Mouse (Mus musculus): ENCODE measurements at regions not wholly inside any gene's neighbourhood (a gene's known extent, or its start where the extent isn't known, plus 50 kb on each side); places are given as distances from the start of the nearest gene placed in this dataset.

GRCm38 (mm10) chr10:126298211-126298610 is 332.2 kb downstream of the Lrig3 start:
- no peaks in the 10 kb centered on the region for H3K27me3 ChIP-seq (ENCODE audit: control insufficient read depth in 1 of 2, insufficient read depth in 2 of 2, low read length in 2 of 2)
- no peaks in the 10 kb centered on the region for H3K9me3 ChIP-seq (replicated peaks; ENCODE audit: insufficient read depth, low read length)
- no peak for DNase-seq (ENCODE audit: low read depth, low spot score)
- H3K4me3 ChIP-seq (ENCODE audit: control insufficient read depth in 1 of 2, insufficient read depth in 1 of 2, low read depth in 2 of 2, low read length in 2 of 2) = no peak overlapping the region
- H3K4me1 ChIP-seq (ENCODE audit: control insufficient read depth in 1 of 2, insufficient read depth in 2 of 2, low read length in 2 of 2) = no peaks in the 10 kb centered on the region
- H3K79me2 ChIP-seq (ENCODE audit: control insufficient read depth, insufficient read depth, low read length, poor library complexity) = no peaks in the 10 kb centered on the region
- H3K36me3 ChIP-seq (ENCODE audit: control insufficient read depth in 1 of 2, insufficient read depth in 2 of 2, low read length in 2 of 2) = no peaks in the 10 kb centered on the region
- H3K9ac ChIP-seq (ENCODE audit: control insufficient read depth, low read depth, low read length, poor library complexity, severe bottlenecking) = no peak overlapping the region
- H3K27ac ChIP-seq (ENCODE audit: control insufficient read depth, low read depth, low read length) = no peak overlapping the region
- no peak for TF ChIP-seq MXI1 (IDR thresholded peaks at IDR 0.05; ENCODE audit: low read depth, low read length)
- no peak for TF ChIP-seq TCF12 (IDR thresholded peaks at IDR 0.05; ENCODE audit: low read depth, low read length)
- TF ChIP-seq NELFE (IDR thresholded peaks at IDR 0.05; ENCODE audit: low read depth, low read length) = no peak
- no peak for TF ChIP-seq E2F4 (IDR thresholded peaks at IDR 0.05; ENCODE audit: borderline replicate concordance, low read depth, low read length)
- TF ChIP-seq SMC3 (IDR thresholded peaks at IDR 0.05; ENCODE audit: low read depth, low read length) = no peak
- TF ChIP-seq POLR2AphosphoS5 (IDR thresholded peaks at IDR 0.05; ENCODE audit: borderline replicate concordance, low read depth, low read length) = no peak
- TF ChIP-seq RCOR1 (IDR thresholded peaks at IDR 0.05; ENCODE audit: low read depth, low read length) = no peak
- TF ChIP-seq MYC (IDR thresholded peaks at IDR 0.05; ENCODE audit: low read depth, low read length) = no peak
- TF ChIP-seq CTCF (IDR thresholded peaks at IDR 0.05 in 2 of 3, conservative IDR thresholded peaks at IDR 0.05 in 1 of 3; ENCODE audit: control insufficient read depth in 1 of 3, insufficient read depth in 1 of 3, low read depth in 2 of 3, low read length in 3 of 3, poor library complexity in 1 of 3, severe bottlenecking in 1 of 3) = no peak
- no peak for TF ChIP-seq GABPA (IDR thresholded peaks at IDR 0.05; ENCODE audit: low read depth, low read length)
- TF ChIP-seq USF2 (IDR thresholded peaks at IDR 0.05; ENCODE audit: borderline replicate concordance in 1 of 2, insufficient read depth in 1 of 2, low read depth in 1 of 2, low read length in 2 of 2) = no peak
- no peak for TF ChIP-seq RAD21 (IDR thresholded peaks at IDR 0.05; ENCODE audit: low read depth, low read length)
- TF ChIP-seq TAL1 (IDR thresholded peaks at IDR 0.05; ENCODE audit: low read length) = no peak
- TF ChIP-seq CHD1 (IDR thresholded peaks at IDR 0.05; ENCODE audit: low read depth, low read length) = no peak
- TF ChIP-seq ZC3H11A (IDR thresholded peaks at IDR 0.05; ENCODE audit: low read depth, low read length) = no peak
- TF ChIP-seq POLR2A (IDR thresholded peaks at IDR 0.05; ENCODE audit: control insufficient read depth in 1 of 2, insufficient read depth in 1 of 2, low read depth in 1 of 2, low read length in 2 of 2, poor library complexity in 1 of 2) = no peak

- Histone ChIP-seq H3K4me3 (ENCODE audit: control insufficient read depth in 1 of 2, insufficient read depth in 1 of 2, low read depth in 2 of 2, low read length in 2 of 2) (no peak overlapping the region), H3K9ac (ENCODE audit: control insufficient read depth, low read depth, low read length, poor library complexity, severe bottlenecking) (no peak overlapping the region), H3K36me3 (ENCODE audit: control insufficient read depth in 1 of 2, insufficient read depth in 2 of 2, low read length in 2 of 2) (no peaks in the 10 kb centered on the region), H3K79me2 (ENCODE audit: control insufficient read depth, insufficient read depth, low read length, poor library complexity) (no peaks in the 10 kb centered on the region), H3K27me3 (ENCODE audit: control insufficient read depth in 1 of 2, insufficient read depth in 2 of 2, low read length in 2 of 2) (no peaks in the 10 kb centered on the region), H3K9me3 (replicated peaks; ENCODE audit: insufficient read depth, low read length) (no peaks in the 10 kb centered on the region), H3K27ac (ENCODE audit: control insufficient read depth, low read depth, low read length) (no peak overlapping the region), H3K4me1 (ENCODE audit: control insufficient read depth in 1 of 2, insufficient read depth in 2 of 2, low read length in 2 of 2) (no peaks in the 10 kb centered on the region)
- TF ChIP-seq ZNF384 (IDR thresholded peaks at IDR 0.05; ENCODE audit: low read depth, low read length) = no peak
- no peak for TF ChIP-seq CHD2 (IDR thresholded peaks at IDR 0.05; ENCODE audit: low read length)
- TF ChIP-seq HCFC1 (IDR thresholded peaks at IDR 0.05; ENCODE audit: low read depth, low read length) = no peak
- no peak for TF ChIP-seq TCF12 (IDR thresholded peaks at IDR 0.05; ENCODE audit: low read depth, low read length)
- TF ChIP-seq USF2 (IDR thresholded peaks at IDR 0.05; ENCODE audit: borderline replicate concordance in 1 of 2, insufficient read depth in 1 of 2, low read depth in 1 of 2, low read length in 2 of 2) = no peak
- TF ChIP-seq MEF2A (IDR thresholded peaks at IDR 0.05; ENCODE audit: extremely low read depth, insufficient replicate concordance, low read depth, low read length, poor library complexity, severe bottlenecking) = no peak
- TF ChIP-seq CHD1 (IDR thresholded peaks at IDR 0.05; ENCODE audit: low read depth, low read length) = no peak
- no peak for TF ChIP-seq POLR2AphosphoS2 (IDR thresholded peaks at IDR 0.05; ENCODE audit: low read length)
- no peak for TF ChIP-seq EP300 (IDR thresholded peaks at IDR 0.05; ENCODE audit: low read depth in 1 of 2, low read length in 2 of 2)
- TF ChIP-seq BHLHE40 (IDR thresholded peaks at IDR 0.05; ENCODE audit: borderline replicate concordance, low read depth, low read length) = no peak
- no peak for TF ChIP-seq ZMIZ1 (IDR thresholded peaks at IDR 0.05; ENCODE audit: low read depth, low read length)
- TF ChIP-seq NELFE (IDR thresholded peaks at IDR 0.05; ENCODE audit: low read depth, low read length) = no peak
- TF ChIP-seq JUND (IDR thresholded peaks at IDR 0.05; ENCODE audit: low read depth, low read length) = no peak
- no peak for TF ChIP-seq KAT2A (conservative IDR thresholded peaks at IDR 0.05; ENCODE audit: low read depth, low read length)
- TF ChIP-seq UBTF (IDR thresholded peaks at IDR 0.05; ENCODE audit: borderline replicate concordance, insufficient read depth, low read depth, low read length) = no peak
- TF ChIP-seq GABPA (IDR thresholded peaks at IDR 0.05; ENCODE audit: low read depth, low read length) = no peak
- no peak for TF ChIP-seq SIN3A (IDR thresholded peaks at IDR 0.05; ENCODE audit: low read length)
- no peak for DNase-seq (ENCODE audit: low read depth, low spot score)
Measured at GRCm38 (mm10) chr10:126295853-126296252, 329.9 kb downstream of the Lrig3 start.

Data from MEL (cell line).